Mouse (Mus musculus): ENCODE data around the gene Chadl.

DNA sequence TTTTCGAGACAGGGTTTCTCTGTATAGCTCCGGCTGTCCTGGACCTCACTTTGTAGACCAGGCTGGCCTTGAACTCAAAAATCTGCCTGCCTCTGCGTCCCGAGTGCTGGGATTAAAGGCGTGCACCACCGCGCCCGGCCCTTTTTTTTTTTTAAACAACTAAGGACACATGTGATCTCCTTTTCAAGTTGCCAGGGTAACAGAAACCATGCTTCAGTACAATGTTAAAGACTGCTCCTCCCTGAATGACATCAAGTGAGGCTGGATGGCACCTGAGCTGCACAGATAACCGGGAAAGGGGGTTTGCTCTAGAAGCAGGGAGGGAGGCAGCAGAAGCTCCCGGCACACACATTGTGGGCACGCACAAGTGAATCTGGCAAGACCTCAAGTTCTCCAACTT is 11.9 kb upstream of the Chadl start:
- TF ChIP-seq POLR2A (IDR thresholded peaks at IDR 0.05; ENCODE audit: borderline replicate concordance, extremely low read depth, low read depth, low read length) = no peak
- no peak for TF ChIP-seq CTCF (IDR thresholded peaks at IDR 0.05; ENCODE audit: insufficient read depth, low read length)

Measured in lung, adult 2 months (tissue).